Mouse (Mus musculus): ENCODE measurements around the gene Foxk1.
A peak's percentile ranks its signal among the peaks of the same experiment; 100 is the strongest.

Foxk1 gene

DNA sequence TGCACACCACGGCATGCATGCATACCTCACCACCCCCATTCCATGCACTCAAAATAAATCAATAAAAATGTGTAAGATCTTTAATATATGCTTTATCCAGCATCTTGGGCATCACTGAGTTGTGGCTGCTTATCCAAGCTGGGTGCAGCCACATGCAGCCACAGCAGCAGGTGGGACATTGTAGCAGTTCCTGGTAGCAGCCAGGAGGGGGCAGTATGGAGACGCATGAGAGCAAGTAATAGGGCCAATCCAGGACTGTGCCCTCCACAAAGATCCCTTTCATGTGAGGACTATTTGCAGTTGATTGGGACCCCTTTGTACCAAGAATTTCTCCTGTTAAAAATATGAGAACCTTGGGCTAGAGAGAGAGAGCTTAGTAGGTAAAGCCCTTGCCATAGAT, 81.2 kb downstream of the Foxk1 start:
- DNase-seq (ENCODE audit: low spot score) = no peak

- no peak for DNase-seq (ENCODE audit: low spot score)
Observed at GRCm38 (mm10) chr5:142483581-142483980, 82.3 kb downstream of the Foxk1 start.

GRCm38 (mm10) chr5:142486654-142487053, 85.4 kb downstream of the Foxk1 start:
- DNase-seq (ENCODE audit: low spot score) = no peak

DNA sequence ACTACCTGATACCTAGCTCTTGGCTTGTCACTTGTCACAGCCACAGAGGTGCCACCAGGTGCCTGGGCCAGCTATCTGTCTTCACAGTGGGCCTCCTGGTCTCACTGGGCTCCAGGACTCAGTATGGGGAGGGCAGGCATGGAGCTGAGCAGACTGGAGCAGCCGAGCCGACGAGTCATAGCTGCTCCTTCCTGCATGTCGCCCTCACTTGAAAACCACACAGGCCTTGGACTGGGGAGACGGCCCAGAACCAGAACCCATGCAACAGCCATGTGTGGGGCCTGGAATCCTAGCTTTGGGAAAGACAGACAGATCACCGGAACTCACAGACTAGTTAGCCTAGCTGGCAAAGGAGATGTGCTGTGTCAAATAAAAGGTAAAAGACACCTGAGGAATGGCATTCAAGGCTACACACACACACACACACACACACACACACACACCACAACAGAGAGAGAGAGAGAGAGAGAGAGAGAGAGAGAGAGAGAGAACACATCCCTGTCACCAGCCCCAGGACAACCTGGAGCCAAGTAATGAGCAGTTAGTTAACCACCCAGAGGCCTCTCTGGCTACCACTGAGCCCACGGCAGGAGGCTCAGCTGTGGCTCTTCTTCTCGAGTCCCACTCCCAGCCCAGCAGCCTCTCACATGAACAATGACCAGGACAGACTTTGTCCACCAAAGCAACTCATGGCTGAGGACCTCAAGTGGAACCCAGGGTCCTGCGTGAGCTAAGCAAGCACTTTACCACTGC, 88.8 kb downstream of the Foxk1 start:
- DNase-seq (ENCODE audit: low spot score) = no peak

DNA sequence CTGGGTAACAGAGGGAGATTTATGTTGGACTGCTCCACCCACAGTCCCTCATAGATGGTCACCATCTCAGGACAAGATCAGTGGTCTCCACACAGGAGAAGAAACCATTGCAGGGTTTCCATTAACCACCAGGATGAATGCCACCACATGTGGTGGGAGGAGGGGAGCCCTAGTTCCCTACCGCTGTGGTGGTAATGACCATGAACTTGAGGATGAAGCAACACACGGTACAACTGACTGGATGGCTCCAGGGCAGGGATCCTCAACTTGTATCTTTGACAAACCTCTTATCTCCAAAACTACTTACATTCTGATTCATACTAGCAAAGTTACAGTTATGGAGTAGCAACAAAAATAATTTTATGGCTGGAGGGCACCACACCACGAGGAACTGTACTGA, 92.0 kb downstream of the Foxk1 start:
- DNase-seq (ENCODE audit: low spot score) = no peak

DNA sequence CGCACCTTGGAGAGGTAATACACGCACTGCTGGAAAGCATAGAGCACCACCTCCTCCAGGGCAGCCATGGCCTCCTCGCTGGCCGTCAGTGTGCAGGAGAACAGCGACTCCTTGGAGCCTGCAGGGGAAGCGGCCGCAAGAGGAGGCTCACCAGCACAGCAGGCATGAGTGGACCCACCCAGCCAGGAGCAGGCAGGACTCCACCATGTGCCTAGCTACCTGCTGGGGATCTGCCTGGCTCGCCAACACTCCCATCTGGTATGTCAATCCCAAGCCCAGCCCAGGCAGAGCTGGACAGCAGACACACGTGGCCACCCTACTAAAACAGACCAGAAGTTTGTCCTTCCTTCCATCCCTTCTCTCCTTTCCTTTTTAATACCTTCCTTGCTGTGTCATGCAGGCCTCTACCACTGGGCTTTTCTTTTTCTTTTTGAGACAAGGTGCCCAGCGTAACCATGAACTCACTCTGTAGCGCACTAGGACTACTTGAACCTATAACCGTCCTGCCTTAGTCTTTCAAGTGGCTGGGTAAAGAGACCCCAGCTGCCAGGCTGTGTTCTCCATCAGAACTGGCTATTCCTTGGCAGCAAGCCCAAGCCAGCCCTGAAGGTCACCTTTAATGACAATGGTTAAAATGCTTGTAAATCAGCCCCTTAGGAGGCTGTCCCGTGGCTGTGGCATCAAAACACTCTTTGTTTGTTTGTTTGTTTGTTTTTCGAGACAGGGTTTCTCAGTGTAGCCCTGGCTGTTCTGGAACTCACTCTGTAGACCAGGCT, 94.2 kb downstream of the Foxk1 start:
- DNase-seq (ENCODE audit: low spot score) = no peak

GRCm38 (mm10) chr5:142498964-142499363, 97.7 kb downstream of the Foxk1 start:
- DNase-seq (ENCODE audit: low spot score) = peak; percentile 77

GRCm38 (mm10) chr5:142500918-142501317, 99.6 kb downstream of the Foxk1 start:
- DNase-seq (ENCODE audit: low spot score) = no peak

DNA sequence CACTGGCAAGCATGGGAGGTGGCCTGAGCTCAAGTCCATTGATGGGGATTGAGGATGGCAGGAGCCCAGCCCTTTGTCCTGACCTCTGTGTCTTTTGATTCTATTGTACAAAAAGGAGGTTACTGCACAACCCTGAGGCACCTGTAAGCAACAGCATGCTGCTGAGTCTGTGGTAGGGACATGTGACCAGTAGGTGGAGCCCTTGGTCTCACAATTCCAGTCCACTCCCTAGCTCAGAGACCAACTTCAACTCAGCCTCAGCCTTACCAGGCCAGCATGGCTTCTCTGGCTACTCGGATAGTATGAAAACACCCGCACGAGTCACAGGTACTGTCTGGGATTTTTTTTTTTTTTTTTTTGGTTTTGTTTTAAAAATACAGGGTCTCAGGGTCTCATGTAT, 101.1 kb downstream of the Foxk1 start:
- DNase-seq (ENCODE audit: low spot score) = peak; percentile 85

DNA sequence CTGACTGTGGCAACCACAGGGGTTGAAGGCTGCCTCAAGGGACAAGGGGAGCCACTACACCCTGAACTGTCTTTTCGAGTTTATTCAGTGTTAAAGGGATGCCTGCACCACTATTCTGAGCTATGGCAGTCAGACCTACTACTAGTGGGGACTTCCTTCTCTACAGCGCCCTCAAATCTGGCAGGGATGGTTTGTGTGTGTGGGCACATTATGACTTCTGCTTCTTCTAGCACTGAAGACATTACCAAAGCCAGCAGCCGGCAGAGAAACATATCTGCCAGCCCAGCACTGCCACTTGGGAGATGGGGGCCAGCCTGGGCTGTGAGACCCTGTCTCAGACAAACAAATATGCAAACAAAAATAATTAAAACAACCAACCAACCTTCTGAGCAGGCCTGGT, 102.9 kb downstream of the Foxk1 start:
- no peak for DNase-seq (ENCODE audit: low spot score)

GRCm38 (mm10) chr5:142505695-142506423, 104.6 kb downstream of the Foxk1 start:
- no peak for DNase-seq (ENCODE audit: low spot score)

GRCm38 (mm10) chr5:142509141-142510060, 108.1 kb downstream of the Foxk1 start:
- DNase-seq (ENCODE audit: low spot score) = no peak

DNA sequence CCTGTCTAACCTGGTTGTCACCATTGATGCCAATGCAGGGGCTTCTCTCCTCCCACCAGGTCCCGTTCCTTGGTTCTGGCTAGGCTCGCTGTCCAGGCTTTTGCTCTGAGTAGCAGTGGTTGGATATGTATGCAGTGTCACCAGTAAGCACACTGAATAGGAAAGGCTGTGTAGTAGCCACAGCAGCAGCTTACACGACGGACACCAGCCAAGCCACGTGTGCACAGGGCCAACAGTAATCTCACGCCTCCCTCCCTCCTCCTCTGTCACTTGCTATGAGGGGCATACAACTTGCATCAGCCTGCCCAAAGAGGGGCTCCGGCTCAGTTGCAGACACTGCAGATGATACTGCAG, 108.7 kb downstream of the Foxk1 start:
- DNase-seq (ENCODE audit: low spot score) = no peak

Data from testis, postnatal 10 days (tissue).